Mouse (Mus musculus) midbrain, postnatal 0 days (tissue): Measurements from ENCODE around the gene Vmn2r83. TPM values are rescaled to one million over a fixed set of nuclear protein-coding genes. Genes with fewer than 3 reads are reported as not detected.

Experiments
- ATAC-seq: fragments of 200-750 bp; cut with Nextera tagmentation; 2 replicates; pipeline ENCODE4 v1.8.0; 2017; ENCODE audit warnings: moderate number of reproducible peaks, mild to moderate bottlenecking, moderate TSS enrichment, moderate library complexity; ENCODE audit not compliant: low FRiP score
- DNase-seq: peaks from one replicate; pipeline ENCODE4 v3.0.0-alpha.2; 2015; ENCODE audit warnings: low spot score
- H3K27ac ChIP-seq: fragments of 300-500 bp; sonication (generic); 2 replicates; pipeline ENCODE4 v1.5.1; 2014; ENCODE audit warnings: low read depth, mild to moderate bottlenecking, low read length, mixed read lengths
- H3K27me3 ChIP-seq: fragments of 300-500 bp; sonication (generic); 2 replicates; pipeline ENCODE4 v1.6.1; 2014; ENCODE audit warnings: low read length, control low read depth, mixed read lengths; ENCODE audit not compliant: insufficient read depth
- H3K36me3 ChIP-seq: fragments of 300-500 bp; sonication (generic); 2 replicates; pipeline ENCODE4 v1.6.1; 2014; ENCODE audit warnings: low read length, control low read depth, mixed read lengths; ENCODE audit not compliant: insufficient read depth
- H3K4me1 ChIP-seq: fragments of 300-500 bp; sonication (generic); 2 replicates; pipeline ENCODE4 v1.6.1; 2014; ENCODE audit warnings: mild to moderate bottlenecking, control low read depth, antibody characterized with exemption, low read length, mixed read lengths; ENCODE audit not compliant: insufficient read depth
- H3K4me2 ChIP-seq: fragments of 300-500 bp; sonication (generic); 2 replicates; pipeline ENCODE4 v1.6.1; 2014; ENCODE audit warnings: low read depth, mild to moderate bottlenecking, low read length, mixed read lengths; ENCODE audit not compliant: poor library complexity, severe bottlenecking
- H3K4me3 ChIP-seq: fragments of 300-500 bp; sonication (generic); 2 replicates; pipeline ENCODE4 v1.5.1; 2014; ENCODE audit warnings: low read depth, mild to moderate bottlenecking, low read length, moderate library complexity
- H3K9ac ChIP-seq: fragments of 300-500 bp; sonication (generic); replicated peaks from 2 replicates; pipeline ENCODE4 v1.6.1; 2014; ENCODE audit warnings: mild to moderate bottlenecking, low read length, moderate library complexity, mixed read lengths; ENCODE audit not compliant: poor library complexity, severe bottlenecking
- H3K9me3 ChIP-seq: fragments of 300-500 bp; sonication (generic); 2 replicates; pipeline ENCODE4 v1.6.1; 2016; ENCODE audit warnings: low read length, control low read depth
- CTCF ChIP-seq: IDR thresholded peaks from 2 replicates; pipeline ENCODE4 v1.5.1; 2016; ENCODE audit warnings: antibody characterized with exemption, mild to moderate bottlenecking
- WGBS: fragments of 180-500 bp; shearing (Covaris S2); extraction: QIAGEN DNeasy Blood & Tissue Kit; methylation state at CpG from one replicate; pipeline ENCODE4 v1.1.7; 2014; 5-methylcytosine and 5-hydroxymethylcytosine counted together
- polyA plus RNA-seq: library from polyadenylated mRNA; unstranded; fragments of >200 nt; fragmentation: Nextera tagmentation; extraction: Ambion mirVana; gene quantifications from 2 replicates; pipeline ENCODE4 v1.2.1, GENCODE M21; 2015
- total RNA-seq: library from RNA; depleted of rRNA; stranded (reverse); fragments of >200 nt; gene quantifications from 2 replicates; pipeline ENCODE4 v1.2.3, GENCODE M21; 2014

The Vmn2r83 gene
- total and polyA plus RNA-seq, 2 experiments from 2014 or later, result not detected

DNA sequence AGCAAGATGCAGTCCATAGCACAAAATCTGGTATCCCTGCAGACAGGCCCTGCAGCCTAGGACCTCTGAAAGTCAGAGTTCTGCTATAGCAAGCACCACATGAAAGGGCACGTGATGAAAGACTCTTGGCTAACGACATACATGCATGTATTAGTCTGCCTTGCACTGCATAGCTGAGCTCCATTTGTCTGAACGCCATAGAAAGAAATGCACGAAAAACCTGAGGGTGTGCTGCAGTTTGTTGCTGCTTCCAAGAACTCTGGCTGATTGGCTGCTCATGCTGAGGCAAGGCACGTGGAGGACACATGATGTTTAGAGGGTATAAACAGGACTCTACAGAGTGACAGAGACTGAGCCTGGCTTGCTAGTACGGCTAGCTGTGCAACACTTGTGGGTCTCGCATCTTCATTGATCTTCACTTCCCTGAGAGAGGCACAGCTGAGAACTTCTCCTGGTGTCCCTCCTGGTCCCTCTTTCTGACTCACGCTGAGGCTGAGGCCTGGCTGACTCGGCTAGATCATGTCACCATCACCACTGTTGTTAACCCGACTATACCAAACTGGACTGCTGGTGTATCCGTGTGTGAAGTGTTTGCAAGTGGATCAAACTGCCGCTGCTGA, 68.0 kb downstream of the Vmn2r83 start:
- H3K27ac ChIP-seq, result no peak overlapping the region
- H3K4me2 ChIP-seq, result no peak overlapping the region
- ATAC-seq (no peak), DNase-seq (no peak)
- H3K9ac ChIP-seq, result no peak overlapping the region
- no peak for TF ChIP-seq CTCF
- no peaks in the 10 kb centered on the region for H3K4me1 ChIP-seq
- no peak overlapping the region for H3K4me3 ChIP-seq
- H3K36me3 ChIP-seq, result peaks cover 25% of the 10 kb centered on the region
- WGBS, result 76% methylated on average over 12 of the region's 12 CpGs
- no peaks in the 10 kb centered on the region for H3K27me3 ChIP-seq
- no peaks in the 10 kb centered on the region for H3K9me3 ChIP-seq

DNA sequence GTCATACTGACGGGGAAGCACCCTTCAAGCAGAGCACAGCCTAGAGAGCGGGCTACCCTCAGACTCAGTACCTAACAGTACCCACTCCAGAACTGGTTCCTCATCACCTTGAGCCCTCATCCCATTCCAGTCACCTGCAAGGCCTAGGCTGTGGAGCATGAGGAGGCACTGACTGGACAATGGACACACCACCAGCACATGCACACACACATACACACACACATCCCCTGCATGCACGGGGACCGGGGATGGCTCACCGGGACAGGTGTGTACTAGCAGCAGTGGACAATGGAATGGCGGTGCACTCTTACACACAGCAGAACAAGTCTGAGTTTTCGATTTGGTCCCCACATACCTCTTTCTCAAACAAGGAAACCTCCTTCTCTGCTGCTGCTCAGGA, 68.7 kb downstream of the Vmn2r83 start:
- Histone ChIP-seq H3K9me3 (no peaks in the 10 kb centered on the region), H3K4me1 (no peaks in the 10 kb centered on the region), H3K36me3 (peaks cover 31% of the 10 kb centered on the region), H3K4me3 (no peak overlapping the region), H3K27me3 (no peaks in the 10 kb centered on the region), H3K9ac (no peak overlapping the region), H3K4me2 (no peak overlapping the region), H3K27ac (no peak overlapping the region)
- 87% methylated on average over 7 of the region's 7 CpGs for WGBS
- DNase-seq (no peak), ATAC-seq (no peak)
- TF ChIP-seq CTCF, result no peak

DNA sequence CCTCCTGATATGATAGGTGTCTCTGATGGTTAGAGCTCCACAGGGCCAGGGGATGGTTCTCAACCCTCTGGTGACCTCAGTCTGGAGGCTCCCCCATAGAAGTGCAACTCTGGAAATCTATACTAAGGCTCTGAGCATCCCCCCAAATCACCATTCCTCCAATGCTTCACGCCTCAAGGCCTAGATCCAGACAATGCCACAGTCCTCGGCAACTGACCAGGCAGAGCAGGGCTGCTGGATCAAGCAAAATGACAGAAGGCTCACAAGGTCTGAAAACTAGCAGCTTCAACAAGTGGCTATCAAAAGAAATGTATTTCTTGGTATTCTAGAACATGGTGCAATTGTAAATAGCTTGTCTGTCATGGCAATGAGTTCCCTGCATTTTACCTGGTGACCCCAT, 69.2 kb downstream of the Vmn2r83 start:
- Histone ChIP-seq H3K9me3 (no peaks in the 10 kb centered on the region), H3K27ac (no peak overlapping the region), H3K27me3 (no peaks in the 10 kb centered on the region), H3K4me3 (no peak overlapping the region), H3K36me3 (peaks cover 35% of the 10 kb centered on the region), H3K4me1 (no peaks in the 10 kb centered on the region), H3K9ac (no peak overlapping the region), H3K4me2 (no peak overlapping the region)
- ATAC-seq (no peak), DNase-seq (no peak)
- no peak for TF ChIP-seq CTCF
- WGBS, result 80% methylated on average over 2 of the region's 2 CpGs

GRCm38 (mm10) chr10:79538323-79538722, 69.8 kb downstream of the Vmn2r83 start:
- Histone ChIP-seq H3K4me3 (no peak overlapping the region), H3K9me3 (no peaks in the 10 kb centered on the region), H3K4me1 (no peaks in the 10 kb centered on the region), H3K27ac (no peak overlapping the region), H3K27me3 (no peaks in the 10 kb centered on the region), H3K4me2 (no peak overlapping the region), H3K9ac (no peak overlapping the region), H3K36me3 (peaks cover 39% of the 10 kb centered on the region)
- no peak for DNase-seq
- ATAC-seq, result no peak
- 93% methylated on average over 3 of the region's 3 CpGs for WGBS
- TF ChIP-seq CTCF, result no peak

DNA sequence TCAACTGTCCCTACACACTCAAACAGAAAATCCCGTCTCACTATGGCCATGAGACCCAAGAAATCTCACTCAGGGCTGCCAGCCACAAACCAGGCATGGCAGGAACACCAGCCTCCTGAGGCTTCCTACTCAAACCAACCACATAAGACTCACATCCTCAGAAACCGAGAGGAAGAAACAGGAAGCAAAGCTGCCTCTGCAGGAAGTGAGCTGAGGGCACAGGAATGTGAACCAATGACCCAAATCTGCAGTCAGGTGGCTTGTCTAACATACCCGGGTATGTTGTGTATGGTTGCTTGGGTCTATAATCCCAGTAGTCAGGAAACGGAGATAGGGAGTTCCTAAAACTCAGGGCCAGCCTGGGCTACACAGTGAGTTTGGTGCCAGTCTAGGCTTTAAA, 70.3 kb downstream of the Vmn2r83 start:
- Histone ChIP-seq H3K27me3 (no peaks in the 10 kb centered on the region), H3K27ac (no peak overlapping the region), H3K4me1 (no peaks in the 10 kb centered on the region), H3K9ac (no peak overlapping the region), H3K4me2 (no peak overlapping the region), H3K9me3 (no peaks in the 10 kb centered on the region), H3K36me3 (peaks cover 44% of the 10 kb centered on the region), H3K4me3 (no peak overlapping the region)
- 79% methylated on average over 4 of the region's 4 CpGs for WGBS
- no peak for TF ChIP-seq CTCF
- no peak for DNase-seq
- ATAC-seq, result no peak

- DNase-seq, result no peak
- ATAC-seq, result no peak
- WGBS, result 95% methylated on average over 16 of the region's 16 CpGs
- no peaks in the 10 kb centered on the region for H3K4me1 ChIP-seq
- no peaks in the 10 kb centered on the region for H3K9me3 ChIP-seq
- TF ChIP-seq CTCF, result no peak
- H3K36me3 ChIP-seq, result peaks cover 54% of the 10 kb centered on the region
- H3K4me2 ChIP-seq, result no peak overlapping the region
- no peaks in the 10 kb centered on the region for H3K27me3 ChIP-seq
- H3K4me3 ChIP-seq, result no peak overlapping the region
- H3K9ac ChIP-seq, result no peak overlapping the region
- H3K27ac ChIP-seq, result no peak overlapping the region; the same call in 1 of the 2 replicates
These were observed 71.4 kb downstream of the Vmn2r83 start for GRCm38 (mm10) chr10:79539701-79540495.
